Mouse (Mus musculus): ENCODE data around the gene Wnk2.

DNA sequence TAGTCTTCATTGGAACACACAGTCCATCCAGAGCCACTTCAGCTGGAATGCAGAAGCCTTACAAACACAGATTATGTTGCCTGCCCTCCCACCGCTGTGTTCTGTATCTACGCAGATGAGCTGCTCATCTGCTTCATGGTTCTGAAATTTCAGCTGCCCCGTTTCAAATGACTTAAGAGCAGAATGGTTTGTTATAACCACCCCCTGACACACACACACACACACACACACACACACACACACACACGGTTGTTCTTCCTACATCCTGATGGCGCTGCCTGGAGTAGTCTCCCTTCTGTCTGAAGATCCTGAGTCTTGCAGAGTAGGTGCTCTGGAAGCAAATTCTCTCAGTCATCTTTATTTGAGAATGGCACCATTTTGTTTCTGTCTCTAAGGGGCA is 83.6 kb downstream of the Wnk2 start:
- TF ChIP-seq POLR2A (IDR thresholded peaks at IDR 0.05; ENCODE audit: low read depth, low read length) (no peak), CTCF (conservative IDR thresholded peaks at IDR 0.05; ENCODE audit: insufficient read depth, insufficient read length, low read depth, low read length) (no peak)
